Mouse (Mus musculus) liver, embryonic 14.5 days (tissue): Measurements from ENCODE around the gene Myom1.

Source experiments
- CTCF ChIP-seq: IDR thresholded peaks from 2 replicates; pipeline ENCODE4 v1.5.1; 2016; ENCODE audit warnings: antibody characterized with exemption, low read depth, control low read depth
- EP300 ChIP-seq: IDR thresholded peaks from 2 replicates; pipeline ENCODE4 v1.6.1; 2016; ENCODE audit warnings: antibody characterized with exemption, low read depth

DNA sequence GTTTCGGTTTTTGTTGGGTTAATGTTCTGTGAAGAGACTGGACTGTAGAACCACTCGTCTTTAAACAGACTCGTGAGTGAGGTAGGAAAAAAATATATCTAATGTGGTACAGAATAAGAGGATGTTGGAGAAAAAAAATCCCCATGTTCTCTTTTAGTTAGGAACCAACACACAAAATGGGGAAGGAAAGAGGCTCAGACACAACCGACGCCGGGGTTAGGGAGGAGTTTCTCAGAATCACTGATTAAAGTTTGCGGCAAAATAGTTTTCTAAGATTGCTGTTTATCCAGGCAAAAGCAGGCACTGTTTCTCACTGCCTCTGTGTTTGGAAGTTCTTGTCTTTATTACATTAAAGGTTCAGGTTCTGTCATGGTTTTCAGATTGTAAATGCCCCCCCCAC, 36.3 kb upstream of the Myom1 start:
- TF ChIP-seq CTCF: no peak
- TF ChIP-seq EP300: no peak
